Mouse (Mus musculus): ENCODE measurements around the gene Shpk.
A peak's percentile ranks its signal among the peaks of the same experiment; 100 is the strongest.

Gene Shpk

GRCm38 (mm10) chr11:73199230-73199712, at the start of gene Shpk:
TSS of gene Shpk (plus strand) at chr11:73199460.
- TF ChIP-seq GATA4 (IDR thresholded peaks at IDR 0.05; ENCODE audit: insufficient replicate concordance, low read length), result peak; percentile 4; the same call in 1 of the 2 replicates

- no peak for TF ChIP-seq GATA4 (IDR thresholded peaks at IDR 0.05; ENCODE audit: insufficient replicate concordance, low read length)
These were observed 44.2 kb upstream of the Shpk start for GRCm38 (mm10) chr11:73155071-73155470.

DNA sequence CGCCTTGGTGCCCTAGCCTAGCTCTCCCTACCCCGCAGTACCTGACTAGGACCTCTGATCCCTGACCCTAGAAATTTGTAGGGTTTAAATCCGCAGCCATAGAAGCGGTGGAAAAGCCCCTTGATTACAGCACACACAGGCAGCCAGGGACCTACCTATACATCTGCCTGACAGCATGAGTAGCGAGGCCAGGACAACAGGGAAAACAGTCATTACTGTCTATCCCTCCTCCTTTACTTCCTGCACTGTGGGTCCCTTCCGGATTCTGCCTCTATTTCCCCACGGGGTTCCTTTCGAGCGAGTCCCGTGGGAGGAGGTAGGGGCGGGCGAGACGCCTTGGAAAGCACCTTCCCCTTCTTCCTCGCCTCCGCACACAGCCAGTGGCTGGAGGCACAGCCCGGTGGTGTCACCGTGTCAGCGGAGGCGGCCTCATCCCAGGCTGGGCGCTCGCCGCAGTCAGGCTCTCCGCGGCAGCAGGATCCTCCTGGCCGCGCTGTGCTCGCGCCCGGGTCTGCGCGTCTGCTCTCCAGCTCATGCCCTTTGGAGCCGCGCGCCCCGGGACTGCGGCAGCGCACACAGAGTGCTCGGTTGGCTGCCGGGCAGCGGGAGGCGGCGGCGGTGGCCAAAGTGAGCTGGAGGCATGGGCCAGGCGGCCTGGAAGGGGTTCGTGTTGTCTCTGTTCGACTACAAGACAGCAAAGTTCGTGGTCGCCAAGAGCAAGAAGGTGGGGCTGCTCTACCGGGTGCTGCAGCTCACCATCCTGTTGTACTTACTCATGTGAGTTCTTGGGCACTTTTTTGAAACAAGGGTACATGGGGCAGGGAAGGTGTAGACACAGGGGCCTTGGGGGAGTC, 39.1 kb upstream of the Shpk start, which contains the start of gene P2rx5:
TSS of gene P2rx5 (plus strand) at position 465 of the 854 bp plus-strand sequence.
- no peak for TF ChIP-seq GATA4 (IDR thresholded peaks at IDR 0.05; ENCODE audit: insufficient replicate concordance, low read length)

DNA sequence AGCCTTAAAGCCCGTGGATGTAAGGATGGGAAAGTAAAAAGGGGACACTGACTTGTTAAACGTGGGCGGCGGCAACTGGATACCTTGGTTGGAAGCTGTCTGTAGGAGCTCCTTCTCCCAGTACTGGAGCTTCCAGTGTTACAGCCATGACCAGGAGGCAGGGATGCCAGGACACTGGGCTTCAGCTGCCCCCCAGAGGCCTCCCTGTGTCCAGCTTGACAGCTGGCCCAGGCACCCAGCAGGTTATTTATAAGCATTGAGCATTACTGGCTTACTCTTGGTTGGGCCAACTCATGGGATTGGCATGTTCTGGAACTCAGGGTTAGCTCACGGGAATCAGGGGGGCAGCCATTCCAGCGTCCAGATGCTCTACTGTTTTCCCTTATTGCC, 38.5 kb upstream of the Shpk start:
- no peak for TF ChIP-seq GATA4 (IDR thresholded peaks at IDR 0.05; ENCODE audit: insufficient replicate concordance, low read length)

DNA sequence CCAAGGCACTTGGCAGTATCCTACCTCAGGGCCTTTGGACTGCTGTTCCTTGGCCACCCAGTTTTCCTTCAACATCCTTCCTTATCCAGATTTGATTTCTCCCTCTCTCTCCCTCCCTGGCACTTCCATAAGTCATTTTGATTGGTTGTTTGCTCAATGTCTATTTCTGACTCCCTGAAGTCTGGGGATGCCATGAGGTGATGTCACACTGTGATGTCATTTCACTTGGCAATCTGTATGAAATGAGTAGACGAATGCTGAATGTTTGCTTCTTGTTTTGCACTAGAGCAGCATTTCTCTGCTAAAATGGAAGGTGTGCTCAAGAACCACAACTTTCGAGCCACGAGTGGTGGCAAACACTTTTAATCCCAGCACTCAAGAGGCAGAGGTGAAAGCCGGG, 37.6 kb upstream of the Shpk start:
- TF ChIP-seq GATA4 (IDR thresholded peaks at IDR 0.05; ENCODE audit: insufficient replicate concordance, low read length), result no peak

DNA sequence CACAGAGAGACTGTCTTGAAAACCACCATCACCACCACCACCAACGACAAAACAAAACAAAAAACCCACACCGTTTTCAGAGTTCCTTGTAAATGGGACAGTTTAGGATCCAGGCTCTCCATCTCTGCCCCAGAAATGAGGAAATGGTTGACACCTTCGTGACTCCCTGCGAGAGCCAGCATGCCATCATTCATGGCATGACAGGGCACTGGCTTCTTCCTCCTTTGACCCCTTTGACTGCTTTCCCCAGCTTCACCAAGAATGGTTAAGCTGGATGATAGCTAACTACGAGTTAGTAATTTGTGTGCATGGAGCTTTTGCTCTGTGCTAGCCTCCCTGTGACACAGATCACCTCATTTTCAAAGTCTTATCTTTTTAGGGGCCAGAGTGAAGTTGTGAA, 37.0 kb upstream of the Shpk start:
- no peak for TF ChIP-seq GATA4 (IDR thresholded peaks at IDR 0.05; ENCODE audit: insufficient replicate concordance, low read length)

DNA sequence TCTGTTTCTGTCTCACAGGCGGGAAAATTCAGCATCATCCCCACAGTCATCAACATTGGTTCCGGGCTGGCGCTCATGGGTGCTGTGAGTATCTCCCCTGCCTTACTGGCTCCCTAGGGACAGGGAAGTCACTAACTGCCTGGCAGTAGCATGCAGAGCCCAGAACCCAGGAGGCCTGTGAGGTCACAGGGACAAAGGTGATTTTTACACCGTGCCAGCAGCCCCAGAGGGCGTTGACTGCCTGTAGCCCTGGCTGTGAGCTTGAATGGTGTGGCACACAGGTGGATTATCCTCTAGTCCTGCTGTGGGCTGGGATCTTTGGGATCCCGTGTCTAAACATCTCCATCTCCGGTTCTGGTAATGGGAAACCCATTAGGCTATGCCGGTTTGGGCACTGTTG, 31.2 kb upstream of the Shpk start:
- TF ChIP-seq GATA4 (IDR thresholded peaks at IDR 0.05; ENCODE audit: insufficient replicate concordance, low read length), result no peak

DNA sequence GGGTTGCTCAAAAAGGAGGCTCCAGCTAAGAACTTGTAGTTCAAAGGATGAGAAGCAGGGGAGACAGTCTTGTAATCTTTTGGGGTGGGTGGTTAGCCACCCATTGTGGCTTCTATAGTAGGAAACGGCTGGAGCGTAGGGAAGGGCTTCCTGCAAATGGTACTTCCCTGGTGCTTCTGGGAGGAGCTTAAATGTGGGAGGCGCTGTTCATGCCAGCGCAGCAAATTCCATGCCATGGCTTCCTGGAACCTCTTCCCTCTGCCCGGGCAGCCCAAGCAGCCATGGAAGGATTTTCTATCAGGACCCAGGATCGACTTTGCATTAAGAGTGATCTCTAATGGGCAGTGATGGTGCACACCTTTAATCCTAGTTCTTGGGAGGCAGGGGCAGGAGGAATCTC, 30.7 kb upstream of the Shpk start:
- no peak for TF ChIP-seq GATA4 (IDR thresholded peaks at IDR 0.05; ENCODE audit: insufficient replicate concordance, low read length)

- no peak for TF ChIP-seq GATA4 (IDR thresholded peaks at IDR 0.05; ENCODE audit: insufficient replicate concordance, low read length)
These were observed 30.0 kb upstream of the Shpk start for GRCm38 (mm10) chr11:73169231-73169630.

- TF ChIP-seq GATA4 (IDR thresholded peaks at IDR 0.05; ENCODE audit: insufficient replicate concordance, low read length), result no peak
These were observed 27.1 kb upstream of the Shpk start for GRCm38 (mm10) chr11:73172186-73172585.

DNA sequence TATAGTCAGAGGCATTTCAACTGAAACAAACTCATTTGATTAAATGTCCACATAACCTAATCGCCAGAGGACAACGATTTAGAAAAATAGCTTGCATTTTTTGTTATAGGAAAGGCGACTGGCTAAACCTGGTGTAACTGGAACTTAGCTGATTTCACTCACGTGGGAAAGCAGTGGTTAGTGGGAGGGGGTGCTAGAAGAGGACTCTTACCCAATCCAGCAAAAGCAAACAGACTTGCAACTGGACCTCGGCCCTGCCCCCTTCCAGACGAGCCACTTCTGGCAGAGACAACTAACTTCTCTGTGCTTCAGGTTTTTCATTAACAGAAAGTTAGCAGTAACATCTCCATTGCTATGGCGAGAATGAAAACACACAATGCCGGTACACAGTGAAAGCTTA, 23.6 kb upstream of the Shpk start:
- no peak for TF ChIP-seq GATA4 (IDR thresholded peaks at IDR 0.05; ENCODE audit: insufficient replicate concordance, low read length)

GRCm38 (mm10) chr11:73176186-73176585, 23.1 kb upstream of the Shpk start:
- no peak for TF ChIP-seq GATA4 (IDR thresholded peaks at IDR 0.05; ENCODE audit: insufficient replicate concordance, low read length)

DNA sequence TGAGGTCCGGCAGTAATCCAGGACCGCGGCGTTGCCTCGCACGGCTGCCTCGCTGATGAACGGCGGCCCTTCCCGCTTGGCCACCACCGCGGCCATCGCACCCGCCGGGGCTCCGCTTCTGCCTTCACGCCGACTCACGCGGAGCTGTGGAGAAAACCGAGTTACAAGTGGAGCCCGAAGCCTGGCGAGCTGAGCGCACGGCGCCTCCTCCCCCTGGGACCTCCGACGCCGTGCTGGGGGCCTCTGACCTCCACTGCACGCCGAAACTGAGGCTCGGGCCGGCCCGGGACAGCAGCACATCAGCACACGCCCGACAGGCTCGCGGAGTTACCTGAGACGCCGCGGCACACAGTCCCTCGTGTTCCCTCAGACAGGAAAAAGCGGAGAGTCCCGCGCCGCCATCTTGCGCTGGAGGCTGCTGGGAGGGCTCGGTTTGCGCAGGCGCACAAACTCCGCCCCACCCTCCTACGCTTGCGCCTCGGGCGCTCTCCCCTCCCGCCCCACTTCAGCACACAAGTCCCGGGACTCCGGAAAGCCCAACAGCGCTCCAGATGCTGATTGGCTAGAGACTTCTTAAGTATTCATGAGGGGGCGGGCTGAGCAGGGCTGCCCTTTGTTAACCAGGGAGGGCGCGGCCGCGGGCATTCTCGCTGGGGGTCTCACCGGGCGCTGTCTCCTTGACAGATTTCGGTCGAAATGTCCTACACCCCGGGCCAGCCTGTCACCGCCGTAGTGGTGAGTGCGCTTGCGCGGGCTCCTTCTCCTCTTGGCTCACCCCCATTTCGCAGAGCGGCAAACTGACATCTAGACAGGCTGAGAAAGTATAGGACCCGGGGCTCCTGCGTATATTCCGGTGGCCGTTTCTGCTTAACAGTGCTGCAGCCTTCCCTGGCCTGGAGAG, 22.4 kb upstream of the Shpk start, which contains the start of the genes Emc6 and Tax1bp3:
TSS of gene Emc6 (minus strand) at position 430 of the 901 bp plus-strand sequence.
TSS of gene Tax1bp3 (plus strand) at position 476 of the 901 bp plus-strand sequence.
- TF ChIP-seq GATA4 (IDR thresholded peaks at IDR 0.05; ENCODE audit: insufficient replicate concordance, low read length), result 0 out of 2 replicates have a peak, but pooled peaks have one; percentile 4

- TF ChIP-seq GATA4 (IDR thresholded peaks at IDR 0.05; ENCODE audit: insufficient replicate concordance, low read length), result no peak
These were observed 21.8 kb upstream of the Shpk start for GRCm38 (mm10) chr11:73177509-73177875.

DNA sequence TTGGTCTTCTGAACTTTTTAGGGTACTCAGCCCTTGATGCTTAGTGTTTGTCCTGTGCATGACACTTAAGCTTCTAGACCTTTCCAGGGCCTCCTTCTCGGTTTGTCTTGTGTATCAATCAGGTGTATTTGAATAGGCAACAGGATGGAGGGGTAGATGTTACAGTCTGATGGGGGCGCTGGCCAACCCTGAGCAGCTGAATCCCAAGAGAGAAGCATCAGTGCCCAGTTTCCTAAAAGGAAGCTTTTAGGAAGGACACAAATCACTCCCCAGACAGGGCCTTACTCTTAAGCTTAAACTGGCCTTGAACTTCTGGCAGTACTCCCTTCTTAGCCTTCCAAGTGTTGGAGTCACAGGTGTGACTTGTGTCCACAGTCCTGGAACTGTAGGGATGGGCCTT, 21.4 kb upstream of the Shpk start:
- TF ChIP-seq GATA4 (IDR thresholded peaks at IDR 0.05; ENCODE audit: insufficient replicate concordance, low read length), result no peak

Data from liver, adult (tissue).